Mouse (Mus musculus): Measurements from ENCODE around the gene Vpreb3. TPM values are rescaled to one million over a fixed set of nuclear protein-coding genes. Genes with fewer than 3 reads are reported as not detected.
A peak's percentile ranks its signal among the peaks of the same experiment; 100 is the strongest.

Gene Vpreb3
- polyA plus RNA-seq, 1 experiment from 2014 or later = 0.33 TPM

- no peak overlapping the region for H3K27ac ChIP-seq
These were observed 5.2 kb downstream of the Vpreb3 start for GRCm38 (mm10) chr10:75948079-75948478.

DNA sequence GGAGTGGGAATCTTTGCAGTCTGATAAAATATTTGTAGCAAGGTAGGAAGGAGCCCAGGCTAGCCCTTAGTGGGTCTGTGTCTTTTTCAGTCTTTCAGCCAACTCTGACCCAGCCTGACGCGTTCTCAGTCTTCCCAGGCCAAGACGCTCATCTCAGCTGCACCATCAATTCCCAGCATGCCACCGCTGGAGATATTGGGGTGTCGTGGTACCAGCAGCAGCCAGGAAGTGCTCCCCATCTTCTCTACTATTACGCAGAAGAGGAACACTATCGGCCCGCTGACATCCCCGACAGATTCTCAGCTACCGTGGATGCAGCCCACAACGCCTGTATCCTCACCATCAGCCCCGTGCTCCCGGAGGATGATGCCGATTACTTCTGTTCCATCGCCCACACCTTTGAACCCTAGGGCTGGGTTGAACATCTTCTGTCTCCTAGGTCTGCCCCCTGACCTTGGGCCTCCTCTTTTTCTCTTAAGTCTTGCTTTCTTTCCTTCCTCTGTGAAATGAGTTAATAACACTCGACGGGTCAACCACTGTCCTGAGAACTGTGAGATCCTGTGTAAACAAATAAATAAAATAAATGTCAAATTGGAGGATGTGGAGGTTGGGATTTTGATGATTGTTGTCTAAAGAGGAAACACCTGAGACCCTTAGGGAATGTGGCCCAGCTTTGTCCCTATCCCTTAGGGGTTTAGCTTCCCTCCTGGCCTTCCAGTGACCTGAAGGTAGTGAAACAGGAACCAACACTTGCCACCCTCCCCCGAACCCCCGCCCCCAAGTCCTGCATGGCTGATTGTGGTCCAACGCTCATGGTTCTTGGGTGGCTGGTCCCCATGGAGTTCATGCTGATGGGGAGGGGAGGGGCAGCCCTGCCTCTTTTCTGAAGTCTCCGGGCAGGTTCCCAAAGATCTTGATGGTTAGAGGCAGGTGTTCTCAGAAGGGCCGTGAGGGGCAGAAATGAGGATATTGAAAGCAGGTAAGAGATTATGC lies 6.5 kb downstream of the Vpreb3 start:
- no peaks in the 10 kb centered on the region for H3K36me3 ChIP-seq
- H3K9ac ChIP-seq = no peak overlapping the region
- WGBS = 80% methylated on average over 22 of the region's 22 CpGs
- no peaks in the 10 kb centered on the region for H3K9me3 ChIP-seq
- H3K27me3 ChIP-seq = peaks cover 24% of the 10 kb centered on the region
- H3K27ac ChIP-seq = no peak overlapping the region
- H3K4me2 ChIP-seq (replicated peaks) = no peak overlapping the region
- peaks cover 9% of the 10 kb centered on the region; the same call in 1 of the 2 replicates for H3K4me1 ChIP-seq
- no peak overlapping the region for H3K4me3 ChIP-seq
- ATAC-seq (ENCODE audit: low FRiP score, low read depth) = no peak

More at GRCm38 (mm10) chr10:75948079-75948478, 5.2 kb downstream of the Vpreb3 start:
- no peak overlapping the region for H3K9ac ChIP-seq
- H3K4me2 ChIP-seq (replicated peaks) = no peak overlapping the region
- H3K27me3 ChIP-seq = peaks cover 16% of the 10 kb centered on the region
- 79% methylated on average over 5 of the region's 5 CpGs for WGBS
- H3K4me3 ChIP-seq = no peak overlapping the region
- no peaks in the 10 kb centered on the region for H3K36me3 ChIP-seq
- ATAC-seq (ENCODE audit: low FRiP score, low read depth) = no peak
- H3K4me1 ChIP-seq = peaks cover 9% of the 10 kb centered on the region; the same call in 1 of the 2 replicates
- no peaks in the 10 kb centered on the region for H3K9me3 ChIP-seq

DNA sequence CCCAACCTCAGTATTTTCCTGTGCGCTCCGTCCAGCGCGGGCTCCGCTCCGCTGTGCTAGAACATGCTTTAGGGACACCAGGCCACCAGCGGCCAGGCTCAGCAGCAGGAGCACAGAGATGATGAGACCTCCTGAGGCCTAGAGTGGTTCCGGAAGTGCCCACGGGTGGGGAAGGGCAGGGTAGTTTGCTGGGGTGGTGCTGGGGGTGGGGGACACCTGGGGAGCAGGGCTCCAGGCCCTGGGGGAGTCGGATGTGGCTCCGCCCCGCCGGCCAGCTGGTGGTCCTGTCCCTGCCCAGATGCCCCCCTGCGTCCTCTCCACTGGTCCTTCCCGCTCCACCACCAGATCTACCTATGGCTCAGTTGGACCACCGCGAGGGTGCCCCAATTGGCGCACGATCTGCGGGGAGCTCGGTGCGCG lies 7.9 kb downstream of the Vpreb3 start:
- Histone ChIP-seq H3K9ac (peak overlapping the region; percentile 70), H3K4me2 (replicated peaks) (peak overlapping the region; percentile 91), H3K36me3 (no peaks in the 10 kb centered on the region), H3K4me1 (peaks cover 9% of the 10 kb centered on the region; the same call in 1 of the 2 replicates), H3K9me3 (no peaks in the 10 kb centered on the region), H3K27ac (no peak overlapping the region), H3K4me3 (peak overlapping the region; percentile 51), H3K27me3 (peaks cover 24% of the 10 kb centered on the region)
- 2% methylated on average over 23 of the region's 23 CpGs for WGBS
- ATAC-seq (ENCODE audit: low FRiP score, low read depth) = peak; percentile 67

GRCm38 (mm10) chr10:75951424-75952050 lies 8.7 kb downstream of the Vpreb3 start:
- peak overlapping the region; percentile 51 for H3K4me3 ChIP-seq
- no peaks in the 10 kb centered on the region for H3K36me3 ChIP-seq
- peak overlapping the region; percentile 91 for H3K4me2 ChIP-seq (replicated peaks)
- peaks cover 24% of the 10 kb centered on the region for H3K27me3 ChIP-seq
- ATAC-seq (ENCODE audit: low FRiP score, low read depth) = 0 out of 2 replicates have a peak, but pooled peaks have one; percentile 22
- peak overlapping the region; percentile 70 for H3K9ac ChIP-seq
- H3K4me1 ChIP-seq = peaks cover 9% of the 10 kb centered on the region; the same call in 1 of the 2 replicates
- no peak overlapping the region for H3K27ac ChIP-seq
- H3K9me3 ChIP-seq = no peaks in the 10 kb centered on the region
- 4% methylated on average over 13 of the region's 13 CpGs for WGBS

DNA sequence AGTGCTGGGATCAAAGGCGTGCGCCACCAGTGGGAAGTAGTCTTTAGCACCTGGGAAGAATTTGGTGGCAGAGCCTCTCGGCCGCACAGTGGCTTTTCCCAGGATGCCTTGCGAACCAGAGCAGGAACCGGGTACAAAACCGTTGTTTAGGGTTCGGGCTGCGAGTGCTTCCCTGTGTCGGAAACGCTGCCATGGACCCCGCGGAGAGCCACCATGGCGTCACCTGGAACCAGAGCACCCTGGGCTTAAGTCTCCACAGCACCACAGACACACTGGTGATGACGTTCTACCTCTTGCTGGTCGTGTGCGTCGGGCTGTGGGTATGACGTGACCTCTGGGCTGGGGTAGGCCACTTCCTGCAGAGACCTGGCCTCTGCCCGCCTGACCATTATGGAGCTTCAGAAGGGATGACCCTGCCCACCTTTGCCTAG lies 11.5 kb downstream of the Vpreb3 start, which contains the start of gene Gm5134:
Gene Gm5134, plus strand, starts transcription at position 134 of the 431 bp plus-strand sequence.
- Histone ChIP-seq H3K27ac (no peak within 1 kb of the TSS), H3K4me2 (replicated peaks) (peak within 1 kb of the TSS; percentile 50), H3K9ac (no peak within 1 kb of the TSS; the same call in 1 of the 2 replicates), H3K4me3 (peak within 1 kb of the TSS; percentile 17), H3K9me3 (no peaks in the 10 kb centered on the region), H3K27me3 (peaks cover 23% of the 10 kb centered on the region), H3K36me3 (no peaks in the 10 kb centered on the region), H3K4me1 (peaks cover 9% of the 10 kb centered on the region; the same call in 1 of the 2 replicates)
- WGBS = 28% methylated on average over 20 of the region's 20 CpGs
- no peak for ATAC-seq (ENCODE audit: low FRiP score, low read depth)

- Histone ChIP-seq H3K9me3 (no peaks in the 10 kb centered on the region), H3K4me1 (no peaks in the 10 kb centered on the region), H3K9ac (no peak overlapping the region), H3K4me2 (replicated peaks) (no peak overlapping the region), H3K36me3 (no peaks in the 10 kb centered on the region), H3K4me3 (no peak overlapping the region), H3K27me3 (no peaks in the 10 kb centered on the region), H3K27ac (no peak overlapping the region)
- no peak for ATAC-seq (ENCODE audit: low FRiP score, low read depth)
- WGBS = 88% methylated on average over 10 of the region's 10 CpGs
These were observed 31.0 kb downstream of the Vpreb3 start for GRCm38 (mm10) chr10:75973846-75974245.

GRCm38 (mm10) chr10:75975216-75975615 lies 32.4 kb downstream of the Vpreb3 start:
- no peaks in the 10 kb centered on the region for H3K4me1 ChIP-seq
- H3K4me2 ChIP-seq (replicated peaks) = no peak overlapping the region
- no peak overlapping the region for H3K4me3 ChIP-seq
- H3K36me3 ChIP-seq = no peaks in the 10 kb centered on the region
- H3K27me3 ChIP-seq = no peaks in the 10 kb centered on the region
- no peak for ATAC-seq (ENCODE audit: low FRiP score, low read depth)
- H3K27ac ChIP-seq = no peak overlapping the region
- no peaks in the 10 kb centered on the region for H3K9me3 ChIP-seq
- no peak overlapping the region for H3K9ac ChIP-seq
- 81% methylated on average over 5 of the region's 5 CpGs for WGBS

GRCm38 (mm10) chr10:75978119-75978834 lies 35.4 kb downstream of the Vpreb3 start:
- H3K27ac ChIP-seq = no peak overlapping the region
- no peak overlapping the region for H3K4me3 ChIP-seq
- H3K4me1 ChIP-seq = no peaks in the 10 kb centered on the region
- ATAC-seq (ENCODE audit: low FRiP score, low read depth) = no peak
- H3K36me3 ChIP-seq = no peaks in the 10 kb centered on the region
- H3K4me2 ChIP-seq (replicated peaks) = no peak overlapping the region
- no peaks in the 10 kb centered on the region for H3K27me3 ChIP-seq
- no peak overlapping the region for H3K9ac ChIP-seq
- 56% methylated on average over 10 of the region's 10 CpGs for WGBS
- no peaks in the 10 kb centered on the region for H3K9me3 ChIP-seq

DNA sequence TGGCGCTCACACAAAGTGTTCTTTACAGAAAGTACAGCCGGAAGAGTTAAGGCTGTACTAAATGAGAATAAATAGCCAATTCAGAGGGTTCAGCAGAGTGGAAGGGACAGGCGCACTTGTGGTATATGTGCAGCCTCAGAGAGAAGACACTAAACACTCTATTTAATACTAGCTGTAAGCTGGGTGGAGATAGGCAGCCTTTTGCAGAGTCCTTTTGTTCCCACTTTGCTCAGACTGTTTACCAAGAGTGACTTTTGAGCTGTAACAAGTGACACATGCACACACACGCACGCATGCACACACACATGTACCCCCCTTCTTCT lies 35.9 kb downstream of the Vpreb3 start:
- Histone ChIP-seq H3K27ac (no peak overlapping the region), H3K4me2 (replicated peaks) (no peak overlapping the region), H3K9me3 (no peaks in the 10 kb centered on the region), H3K4me3 (no peak overlapping the region), H3K27me3 (no peaks in the 10 kb centered on the region), H3K36me3 (no peaks in the 10 kb centered on the region), H3K9ac (no peak overlapping the region), H3K4me1 (no peaks in the 10 kb centered on the region)
- WGBS = 86% methylated on average over 5 of the region's 5 CpGs
- no peak for ATAC-seq (ENCODE audit: low FRiP score, low read depth)

DNA sequence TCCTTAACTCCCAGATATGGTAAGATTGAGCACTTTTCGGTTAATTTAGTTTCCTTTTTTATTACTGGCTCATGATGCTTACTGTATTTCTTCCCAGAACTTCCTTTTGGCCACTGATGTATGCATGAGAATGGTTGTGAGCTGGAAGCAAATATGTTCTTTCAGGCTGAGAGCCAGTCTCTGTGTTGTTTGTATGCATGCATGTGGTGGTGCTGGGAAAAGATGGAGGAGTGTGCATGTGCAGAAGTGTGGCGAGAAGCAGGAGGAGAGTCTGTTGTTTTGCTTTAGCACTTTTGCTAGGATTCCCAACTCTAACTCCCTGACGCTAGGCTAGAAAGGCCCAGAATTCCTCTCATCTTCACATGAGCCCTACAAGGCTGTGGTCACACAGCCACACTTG lies 36.6 kb downstream of the Vpreb3 start:
- Histone ChIP-seq H3K36me3 (no peaks in the 10 kb centered on the region), H3K4me2 (replicated peaks) (no peak overlapping the region), H3K9me3 (no peaks in the 10 kb centered on the region), H3K27me3 (no peaks in the 10 kb centered on the region), H3K27ac (no peak overlapping the region), H3K4me1 (no peaks in the 10 kb centered on the region), H3K9ac (no peak overlapping the region), H3K4me3 (no peak overlapping the region)
- no peak for ATAC-seq (ENCODE audit: low FRiP score, low read depth)
- WGBS = 82% methylated on average over 3 of the region's 3 CpGs

GRCm38 (mm10) chr10:75990430-75991042 lies 47.7 kb downstream of the Vpreb3 start:
- Histone ChIP-seq H3K27ac (no peak overlapping the region), H3K27me3 (no peaks in the 10 kb centered on the region), H3K36me3 (no peaks in the 10 kb centered on the region), H3K9ac (no peak overlapping the region), H3K4me2 (replicated peaks) (no peak overlapping the region), H3K4me3 (no peak overlapping the region), H3K4me1 (no peaks in the 10 kb centered on the region), H3K9me3 (no peaks in the 10 kb centered on the region)
- WGBS = 68% methylated on average over 4 of the region's 4 CpGs
- ATAC-seq (ENCODE audit: low FRiP score, low read depth) = no peak
